Mouse (Mus musculus): ENCODE results near the gene Lmbr1l. TPM values are rescaled to one million over a fixed set of nuclear protein-coding genes. Genes with fewer than 3 reads are reported as not detected.
A peak's percentile ranks its signal among the peaks of the same experiment; 100 is the strongest.

The Lmbr1l gene
- polyA plus RNA-seq, 1 experiment from 2014 or later = 21.7 TPM

DNA sequence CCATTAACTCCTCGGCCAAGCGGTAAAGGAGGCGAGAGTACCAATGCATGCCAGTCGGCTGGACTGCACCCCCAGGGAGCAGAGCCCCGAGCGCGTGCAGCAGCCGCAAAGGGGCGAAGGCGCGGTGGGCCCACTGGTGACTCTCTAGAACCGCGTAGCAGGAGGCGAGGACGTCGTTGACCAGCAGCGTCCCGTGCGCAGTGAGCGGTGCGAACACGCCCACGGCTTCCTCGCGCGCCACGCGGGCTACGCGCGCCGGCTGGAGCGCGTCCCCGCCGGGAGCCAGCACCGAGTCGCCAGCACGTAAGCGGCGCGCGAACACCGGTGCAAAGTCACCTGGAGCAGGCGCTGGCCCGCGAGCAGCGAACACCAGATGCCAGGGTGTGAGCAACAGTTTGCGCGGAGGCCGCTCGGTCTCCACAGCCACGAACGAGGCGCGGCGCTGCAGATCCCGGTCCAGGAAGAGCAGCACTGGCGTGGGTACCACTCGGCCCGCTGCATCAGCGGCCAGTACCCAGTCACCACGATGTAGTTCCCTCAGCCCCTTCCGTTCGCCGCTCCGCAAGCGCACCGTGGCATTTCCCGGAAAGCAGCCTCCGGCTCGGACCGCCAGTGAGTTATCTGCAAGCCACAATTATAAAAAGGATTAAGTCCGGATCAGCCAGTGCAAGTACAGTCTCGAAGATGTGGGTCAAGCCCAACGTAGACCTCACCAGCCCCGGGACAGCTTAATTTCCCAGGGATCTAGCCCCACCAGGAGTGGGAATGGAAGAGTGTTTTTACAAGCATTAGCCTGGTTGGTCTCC lies 23.9 kb downstream of the Lmbr1l start, which contains the start of gene Rhebl1:
Gene Rhebl1 (minus strand): TSS at position 601 of the 806 bp plus-strand sequence.
- under 1% methylated on average over 77 of the region's 77 CpGs for WGBS
- no peak for ATAC-seq (ENCODE audit: insufficient number of reproducible peaks, low FRiP score, low TSS enrichment, low read depth)
- H3K27ac ChIP-seq (replicated peaks) = no peak within 1 kb of the TSS

DNA sequence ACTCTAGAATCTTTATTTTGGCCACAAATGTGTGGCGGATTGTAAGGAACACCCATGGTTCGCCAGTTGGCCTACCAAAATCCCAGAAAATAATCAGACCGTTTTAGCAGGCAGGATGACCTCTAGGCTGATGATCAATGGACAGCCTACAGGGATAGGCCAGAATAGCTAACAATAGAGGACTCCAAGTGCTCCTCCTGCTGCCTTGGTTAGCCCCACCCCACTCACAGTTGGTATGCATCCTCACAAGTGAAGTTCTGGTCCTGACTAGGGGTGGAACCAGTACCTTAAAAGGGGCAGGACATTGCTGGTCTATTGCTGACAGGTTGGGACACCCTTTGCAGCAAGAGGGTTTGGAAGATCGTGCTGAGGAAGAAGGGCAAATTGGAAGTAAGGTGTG lies 25.0 kb downstream of the Lmbr1l start:
- H3K27me3 ChIP-seq = peaks cover 66% of the 10 kb centered on the region
- no peak for ATAC-seq (ENCODE audit: insufficient number of reproducible peaks, low FRiP score, low TSS enrichment, low read depth)
- H3K9me3 ChIP-seq (replicated peaks) = no peaks in the 10 kb centered on the region
- H3K27ac ChIP-seq (replicated peaks) = no peak overlapping the region
- H3K4me2 ChIP-seq (replicated peaks) = no peak overlapping the region
- WGBS = 57% methylated on average over 4 of the region's 4 CpGs
- H3K4me1 ChIP-seq = peaks cover 41% of the 10 kb centered on the region
- no peak overlapping the region for H3K4me3 ChIP-seq (replicated peaks)
- H3K9ac ChIP-seq = no peak overlapping the region
- no peaks in the 10 kb centered on the region for H3K36me3 ChIP-seq

More for the DNA sequence above, 23.9 kb downstream of the Lmbr1l start, which contains the start of gene Rhebl1:
- Histone ChIP-seq H3K27me3 (peaks cover 77% of the 10 kb centered on the region), H3K9me3 (replicated peaks) (no peaks in the 10 kb centered on the region), H3K36me3 (no peaks in the 10 kb centered on the region), H3K4me3 (replicated peaks) (peak within 1 kb of the TSS; percentile 53), H3K4me2 (replicated peaks) (peak within 1 kb of the TSS; percentile 98), H3K4me1 (peaks cover 48% of the 10 kb centered on the region), H3K9ac (peak within 1 kb of the TSS; percentile 45)

DNA sequence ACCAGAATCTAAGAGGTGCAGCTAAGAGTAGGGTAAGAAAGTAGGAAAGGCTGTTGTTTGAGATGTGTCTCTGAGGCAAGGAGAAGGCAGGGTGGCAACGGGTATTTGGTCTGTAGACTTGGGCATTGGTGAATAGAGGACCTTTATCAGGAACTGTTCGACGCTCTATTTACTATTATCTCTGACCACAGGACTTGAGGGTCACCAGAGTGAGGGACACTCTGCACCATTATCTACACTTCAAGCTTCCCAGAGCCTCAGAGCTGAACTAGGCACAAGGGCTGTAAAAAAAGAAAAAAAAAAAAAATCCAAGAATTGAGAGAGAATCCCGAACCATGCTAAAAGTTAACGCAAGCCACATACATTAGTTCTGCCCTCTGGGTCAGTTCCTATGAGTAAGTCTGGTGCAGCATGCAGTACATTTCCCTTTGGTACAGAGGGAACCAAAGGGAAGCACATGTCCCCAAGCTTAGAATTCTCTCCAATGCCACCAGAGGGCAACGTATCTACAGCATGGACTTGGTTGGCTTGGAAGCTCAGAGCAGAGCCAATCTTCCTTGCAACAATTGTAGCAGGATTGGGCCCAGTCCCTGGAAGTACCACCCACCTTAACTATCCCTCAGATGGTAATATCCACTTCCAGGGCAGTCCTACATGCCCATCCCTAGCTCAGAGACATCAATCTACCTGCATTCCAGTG lies 26.0 kb downstream of the Lmbr1l start:
- peaks cover 56% of the 10 kb centered on the region for H3K27me3 ChIP-seq
- H3K9me3 ChIP-seq (replicated peaks) = no peaks in the 10 kb centered on the region
- H3K27ac ChIP-seq (replicated peaks) = no peak overlapping the region
- WGBS = 39% methylated on average over 6 of the region's 6 CpGs
- peak; percentile 68; the same call in 1 of the 2 replicates for ATAC-seq (ENCODE audit: insufficient number of reproducible peaks, low FRiP score, low TSS enrichment, low read depth)
- no peaks in the 10 kb centered on the region for H3K36me3 ChIP-seq
- H3K4me2 ChIP-seq (replicated peaks) = no peak overlapping the region
- no peak overlapping the region for H3K4me3 ChIP-seq (replicated peaks)
- H3K9ac ChIP-seq = no peak overlapping the region
- H3K4me1 ChIP-seq = peaks cover 33% of the 10 kb centered on the region

DNA sequence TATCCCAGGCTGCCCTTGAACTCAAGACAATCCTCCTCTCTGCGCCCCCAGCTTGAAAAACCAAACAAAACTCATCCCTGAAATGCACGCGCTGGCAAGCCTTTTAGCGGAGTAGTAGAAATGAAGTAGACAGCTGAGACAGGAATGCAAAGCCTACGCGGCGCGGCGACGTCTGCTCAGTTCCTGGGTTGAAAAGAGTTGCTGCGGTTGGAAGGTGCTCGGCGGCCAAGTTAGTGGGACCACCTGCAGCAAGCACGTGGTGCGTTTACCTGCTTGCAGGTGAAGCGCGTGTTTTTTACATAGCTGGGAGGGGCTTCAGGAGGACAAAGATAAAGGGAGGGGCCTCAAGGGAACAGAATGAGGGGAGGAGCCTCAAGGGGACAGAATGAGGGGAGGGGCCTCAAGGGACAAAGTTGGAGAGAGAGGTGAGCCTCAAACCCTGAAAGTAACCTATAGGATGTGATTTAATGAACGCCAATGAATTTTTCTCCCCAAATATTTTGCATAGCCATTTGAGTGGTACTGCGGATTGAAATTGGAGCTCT lies 26.8 kb downstream of the Lmbr1l start:
- Histone ChIP-seq H3K4me2 (replicated peaks) (peak overlapping the region; percentile 35; the same call in 1 of the 2 replicates), H3K4me3 (replicated peaks) (peak overlapping the region; percentile 20; the same call in 1 of the 2 replicates), H3K27ac (replicated peaks) (no peak overlapping the region), H3K4me1 (peaks cover 32% of the 10 kb centered on the region), H3K9me3 (replicated peaks) (no peaks in the 10 kb centered on the region), H3K9ac (no peak overlapping the region), H3K36me3 (no peaks in the 10 kb centered on the region), H3K27me3 (peaks cover 49% of the 10 kb centered on the region)
- ATAC-seq (ENCODE audit: insufficient number of reproducible peaks, low FRiP score, low TSS enrichment, low read depth) = no peak
- 10% methylated on average over 19 of the region's 19 CpGs for WGBS

DNA sequence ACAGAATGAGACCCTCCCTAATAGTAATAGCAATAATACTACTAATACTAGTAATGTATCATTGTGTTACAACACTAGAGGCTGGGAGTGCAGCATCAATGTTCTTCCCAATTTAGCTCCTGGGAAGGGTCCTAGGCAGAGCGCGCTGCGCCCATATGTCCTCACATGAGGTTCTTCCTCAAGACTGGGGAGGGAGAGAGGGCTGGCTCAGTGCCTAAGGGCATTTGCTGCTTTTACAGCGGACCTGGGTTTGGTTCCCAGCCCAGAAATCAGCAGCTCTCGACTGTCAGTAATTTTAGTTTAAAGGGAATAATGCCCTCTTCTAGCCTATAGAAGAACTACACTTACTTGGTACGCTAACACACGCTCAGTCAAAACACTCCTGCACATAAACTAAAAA lies 30.5 kb downstream of the Lmbr1l start:
- Histone ChIP-seq H3K4me3 (replicated peaks) (no peak overlapping the region), H3K9ac (no peak overlapping the region), H3K36me3 (no peaks in the 10 kb centered on the region), H3K9me3 (replicated peaks) (no peaks in the 10 kb centered on the region), H3K27me3 (peaks cover 12% of the 10 kb centered on the region), H3K27ac (replicated peaks) (no peak overlapping the region), H3K4me1 (0 out of 2 replicates have a peak, but pooled peaks cover 3% of the 10 kb centered on the region), H3K4me2 (replicated peaks) (no peak overlapping the region)
- ATAC-seq (ENCODE audit: insufficient number of reproducible peaks, low FRiP score, low TSS enrichment, low read depth) = no peak
- 70% methylated on average over 7 of the region's 7 CpGs for WGBS

DNA sequence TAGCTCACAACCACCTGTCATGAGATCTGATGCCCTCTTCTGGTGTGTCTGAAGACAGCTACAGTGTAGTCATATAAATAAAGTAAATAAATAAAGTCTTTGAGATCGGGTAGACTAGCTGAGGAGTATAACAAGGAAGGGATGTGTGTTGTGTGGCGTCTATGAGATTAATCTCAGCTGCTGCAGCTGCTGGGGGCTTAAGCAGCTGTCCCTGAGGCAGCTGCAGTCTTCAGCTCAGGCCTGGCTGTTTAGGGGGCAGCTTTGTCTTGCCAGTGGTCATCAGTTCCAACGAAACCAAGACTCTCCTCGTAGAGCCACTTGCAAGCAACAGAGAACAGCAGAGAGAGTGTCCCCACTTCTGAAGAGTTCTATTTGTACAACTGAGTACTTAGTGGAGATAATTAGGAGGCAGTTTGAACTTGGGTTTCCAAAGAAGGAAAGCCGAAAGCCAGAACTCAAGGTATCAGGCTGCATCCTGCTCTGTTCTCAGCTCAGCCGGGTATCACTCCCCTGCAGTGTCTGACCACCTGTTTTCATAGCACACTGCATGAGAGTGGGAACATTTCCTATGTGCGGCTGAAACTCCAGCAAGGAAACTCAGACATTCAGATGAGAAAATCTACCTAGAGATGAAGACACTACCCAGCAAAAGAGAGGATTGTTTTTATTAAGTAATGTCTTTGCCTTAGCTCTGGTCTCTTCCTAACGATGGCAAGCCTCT lies 31.2 kb downstream of the Lmbr1l start:
- 56% methylated on average over 8 of the region's 8 CpGs for WGBS
- Histone ChIP-seq H3K4me1 (0 out of 2 replicates have a peak, but pooled peaks cover 3% of the 10 kb centered on the region), H3K27ac (replicated peaks) (0 out of 2 replicates have a peak overlapping the region, but pooled peaks have one; percentile 11), H3K9ac (no peak overlapping the region), H3K27me3 (peaks cover 7% of the 10 kb centered on the region; the same call in 1 of the 2 replicates), H3K4me3 (replicated peaks) (no peak overlapping the region), H3K4me2 (replicated peaks) (no peak overlapping the region), H3K9me3 (replicated peaks) (no peaks in the 10 kb centered on the region), H3K36me3 (no peaks in the 10 kb centered on the region)
- ATAC-seq (ENCODE audit: insufficient number of reproducible peaks, low FRiP score, low TSS enrichment, low read depth) = peak; percentile 69; the same call in 1 of the 2 replicates

DNA sequence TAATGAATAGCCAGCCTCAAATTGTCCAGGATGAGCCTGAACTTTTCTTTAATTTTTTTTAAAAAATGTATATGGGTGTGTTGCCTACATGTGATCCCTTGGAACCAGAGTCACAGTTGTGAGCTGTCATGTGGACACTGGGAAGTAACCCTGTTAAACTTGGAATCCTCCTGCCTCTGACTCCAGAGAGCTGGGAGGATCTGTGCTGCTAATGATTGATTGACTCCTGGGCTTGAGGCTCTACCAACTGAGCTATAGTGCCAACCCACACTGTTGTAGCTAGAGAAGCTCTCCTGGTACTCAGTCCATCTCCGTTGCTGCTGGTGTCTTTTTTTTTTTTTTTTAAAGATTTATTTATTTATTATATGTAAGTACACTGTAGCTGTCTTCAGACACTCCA lies 33.9 kb downstream of the Lmbr1l start:
- Histone ChIP-seq H3K36me3 (no peaks in the 10 kb centered on the region), H3K9me3 (replicated peaks) (no peaks in the 10 kb centered on the region), H3K27me3 (no peaks in the 10 kb centered on the region), H3K4me1 (peaks cover 10% of the 10 kb centered on the region), H3K4me2 (replicated peaks) (no peak overlapping the region), H3K4me3 (replicated peaks) (no peak overlapping the region), H3K27ac (replicated peaks) (no peak overlapping the region), H3K9ac (no peak overlapping the region)
- 74% methylated on average over 1 of the region's 1 CpGs for WGBS
- no peak for ATAC-seq (ENCODE audit: insufficient number of reproducible peaks, low FRiP score, low TSS enrichment, low read depth)

DNA sequence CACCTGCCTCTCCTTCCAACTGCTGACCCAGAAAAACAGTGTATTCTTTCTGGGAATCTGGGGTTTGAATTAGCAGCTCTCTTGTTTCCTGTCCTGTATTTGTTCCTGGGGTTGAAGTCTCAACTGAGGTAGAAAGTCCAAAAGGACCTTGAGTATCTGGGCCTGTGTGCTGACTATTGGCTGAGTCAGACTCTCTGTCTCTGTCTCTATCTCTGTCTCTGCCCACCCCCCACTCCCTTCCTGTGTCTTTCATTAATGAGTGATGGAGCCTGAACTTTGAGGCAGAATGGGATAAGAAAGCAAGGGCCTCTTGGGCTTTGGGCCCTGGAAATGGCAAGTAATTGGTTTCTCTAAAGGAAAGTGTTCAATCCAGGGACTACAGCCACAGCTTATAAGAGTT lies 34.4 kb downstream of the Lmbr1l start:
- H3K4me2 ChIP-seq (replicated peaks) = no peak overlapping the region
- H3K4me3 ChIP-seq (replicated peaks) = no peak overlapping the region
- H3K36me3 ChIP-seq = no peaks in the 10 kb centered on the region
- no peak overlapping the region for H3K9ac ChIP-seq
- H3K4me1 ChIP-seq = peaks cover 10% of the 10 kb centered on the region
- H3K9me3 ChIP-seq (replicated peaks) = no peaks in the 10 kb centered on the region
- ATAC-seq (ENCODE audit: insufficient number of reproducible peaks, low FRiP score, low TSS enrichment, low read depth) = no peak
- no peak overlapping the region for H3K27ac ChIP-seq (replicated peaks)
- H3K27me3 ChIP-seq = no peaks in the 10 kb centered on the region

DNA sequence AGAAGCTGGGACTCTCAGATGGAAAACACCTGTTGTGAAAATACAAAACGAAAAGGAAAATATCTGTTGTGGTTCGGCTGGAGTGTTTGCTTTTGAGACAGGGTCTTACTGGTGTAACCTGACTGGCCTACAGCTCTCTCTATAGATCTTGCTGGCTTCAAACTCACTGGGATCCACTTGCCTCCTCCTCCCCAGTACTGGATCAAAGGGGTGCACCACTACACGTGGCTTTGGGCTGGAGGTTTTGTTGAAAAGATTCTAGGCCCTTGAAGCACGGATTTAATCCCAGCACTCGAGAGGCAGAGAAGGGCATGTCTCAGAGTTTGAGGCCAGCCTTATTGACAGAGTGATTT lies 36.4 kb downstream of the Lmbr1l start:
- 5% methylated on average over 5 of the region's 5 CpGs for WGBS
- H3K9ac ChIP-seq = no peak overlapping the region
- H3K4me2 ChIP-seq (replicated peaks) = peak overlapping the region; percentile 86
- ATAC-seq (ENCODE audit: insufficient number of reproducible peaks, low FRiP score, low TSS enrichment, low read depth) = no peak
- H3K36me3 ChIP-seq = no peaks in the 10 kb centered on the region
- H3K4me3 ChIP-seq (replicated peaks) = peak overlapping the region; percentile 76
- H3K4me1 ChIP-seq = peaks cover 10% of the 10 kb centered on the region
- no peaks in the 10 kb centered on the region for H3K9me3 ChIP-seq (replicated peaks)
- H3K27ac ChIP-seq (replicated peaks) = no peak overlapping the region
- H3K27me3 ChIP-seq = no peaks in the 10 kb centered on the region

DNA sequence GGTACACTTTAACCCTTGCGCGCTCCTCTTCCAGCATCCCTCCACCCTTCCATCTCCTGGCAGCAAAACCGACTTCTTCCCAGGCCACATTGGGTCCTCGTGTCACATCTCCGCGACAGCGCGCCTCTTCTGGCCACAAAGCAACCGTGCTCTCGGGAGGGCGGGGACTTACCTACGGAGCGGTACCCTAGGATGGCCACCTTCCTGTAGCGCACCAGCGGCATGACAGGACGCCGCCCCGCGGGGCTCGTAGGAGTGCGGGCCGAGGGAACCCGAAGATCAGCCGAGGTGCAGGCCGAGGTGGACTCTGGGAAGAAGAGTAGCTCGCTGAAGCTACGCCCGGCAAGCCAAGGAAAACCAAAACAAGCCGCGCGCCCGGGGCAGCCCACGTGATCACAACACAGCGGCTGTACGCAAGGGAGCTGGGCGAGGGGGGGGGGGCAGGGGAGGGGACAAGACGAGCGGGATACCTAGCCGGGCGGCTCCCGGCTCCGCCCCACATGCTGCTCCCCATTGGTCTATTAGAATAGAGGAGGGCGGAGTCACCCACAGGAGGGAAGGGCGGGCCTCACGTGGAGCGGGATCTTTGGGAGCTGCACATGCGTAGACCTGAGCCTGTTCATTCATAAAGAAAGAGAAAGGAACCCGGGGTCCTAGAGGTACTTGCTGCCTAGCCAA lies 36.9 kb downstream of the Lmbr1l start:
- peak; percentile 96 for ATAC-seq (ENCODE audit: insufficient number of reproducible peaks, low FRiP score, low TSS enrichment, low read depth)
- Histone ChIP-seq H3K4me1 (peaks cover 10% of the 10 kb centered on the region), H3K4me3 (replicated peaks) (peak overlapping the region; percentile 76), H3K9ac (peak overlapping the region; percentile 61), H3K4me2 (replicated peaks) (peak overlapping the region; percentile 86), H3K36me3 (no peaks in the 10 kb centered on the region), H3K27ac (replicated peaks) (peak overlapping the region; percentile 87), H3K27me3 (no peaks in the 10 kb centered on the region), H3K9me3 (replicated peaks) (no peaks in the 10 kb centered on the region)
- under 1% methylated on average over 48 of the region's 48 CpGs for WGBS
